Mouse (Mus musculus): ENCODE measurements at regions not wholly inside any gene's neighbourhood (a gene's known extent, or its start where the extent isn't known, plus 50 kb on each side); places are given as distances from the start of the nearest gene placed in this dataset.

- DNase-seq, result no peak
Measured at GRCm38 (mm10) chr13:54895981-54896380, 53.2 kb upstream of the Unc5a start.
